Mouse (Mus musculus) liver, postnatal 0 days (tissue): ENCODE results near the gene Dnajc16. TPM values are rescaled to one million over a fixed set of nuclear protein-coding genes. Genes with fewer than 3 reads are reported as not detected.

ENCODE experiments used
- ATAC-seq: fragments of 200-750 bp; cut with Nextera tagmentation; 2 replicates; pipeline ENCODE4 v1.8.0; 2017; ENCODE audit warnings: mild to moderate bottlenecking, moderate library complexity
- DNase-seq: peaks from one replicate; pipeline ENCODE4 v3.0.0-alpha.2; 2016
- H3K27ac ChIP-seq: fragments of 300-500 bp; sonication (generic); 2 replicates; pipeline ENCODE4 v1.5.1; 2014; ENCODE audit warnings: antibody characterized with exemption, moderate library complexity, mild to moderate bottlenecking, low read depth
- H3K27me3 ChIP-seq: fragments of 300-500 bp; sonication (generic); 2 replicates; pipeline ENCODE4 v1.6.1; 2014; ENCODE audit warnings: low read length, control low read depth, mixed read lengths; ENCODE audit not compliant: insufficient read depth
- H3K36me3 ChIP-seq: fragments of 300-500 bp; sonication (generic); replicated peaks from 2 replicates; pipeline ENCODE4 v1.6.1; 2014; ENCODE audit warnings: mild to moderate bottlenecking, control low read depth, low read length, moderate library complexity, mixed read lengths; ENCODE audit not compliant: insufficient read depth
- H3K4me1 ChIP-seq: fragments of 300-500 bp; sonication (generic); 2 replicates; pipeline ENCODE4 v1.6.1; 2014; ENCODE audit warnings: antibody characterized with exemption, mild to moderate bottlenecking, control low read depth; ENCODE audit not compliant: insufficient read depth
- H3K4me2 ChIP-seq: fragments of 300-500 bp; sonication (generic); 2 replicates; pipeline ENCODE4 v1.6.1; 2014; ENCODE audit warnings: low read depth, mild to moderate bottlenecking, low read length, moderate library complexity, mixed read lengths
- H3K4me3 ChIP-seq: fragments of 300-500 bp; sonication (generic); 2 replicates; pipeline ENCODE4 v1.5.1; 2014; ENCODE audit warnings: low read depth, low read length
- H3K9ac ChIP-seq: fragments of 300-500 bp; sonication (generic); replicated peaks from 2 replicates; pipeline ENCODE4 v1.6.1; 2014; ENCODE audit warnings: mild to moderate bottlenecking, moderate library complexity
- H3K9me3 ChIP-seq: fragments of 300-500 bp; sonication (generic); 2 replicates; pipeline ENCODE4 v1.6.1; 2016; ENCODE audit warnings: mild to moderate bottlenecking, control low read depth, low read length, mixed read lengths
- CTCF ChIP-seq: sonication (generic); IDR thresholded peaks from 2 replicates; pipeline ENCODE4 v1.5.1; 2016; ENCODE audit warnings: antibody characterized with exemption, low read depth
- EP300 ChIP-seq: IDR thresholded peaks from 2 replicates; pipeline ENCODE4 v1.6.1; 2016; ENCODE audit warnings: antibody characterized with exemption, low read depth, mild to moderate bottlenecking
- WGBS: fragments of 180-500 bp; shearing (Covaris S2); extraction: QIAGEN DNeasy Blood & Tissue Kit; methylation state at CpG from one replicate; pipeline ENCODE4 v1.1.7; 2014; ENCODE audit not compliant: insufficient replicate concordance; 5-methylcytosine and 5-hydroxymethylcytosine counted together
- polyA plus RNA-seq: library from polyadenylated mRNA; unstranded; fragments of >200 nt; fragmentation: Nextera tagmentation; extraction: Ambion mirVana; gene quantifications from 2 replicates; pipeline ENCODE4 v1.2.1, GENCODE M21; 2015

Dnajc16 gene
- polyA plus RNA-seq, 1 experiment from 2014 or later, result 2.7 TPM

GRCm38 (mm10) chr4:141827401-141827800 lies 36.7 kb upstream of the Dnajc16 start:
- DNase-seq (no peak), ATAC-seq (no peak)
- H3K4me3 ChIP-seq, result no peak overlapping the region
- H3K36me3 ChIP-seq, result no peaks in the 10 kb centered on the region
- no peak overlapping the region for H3K4me2 ChIP-seq
- no peak overlapping the region for H3K27ac ChIP-seq
- TF ChIP-seq CTCF (no peak), EP300 (no peak)
- peaks cover 4% of the 10 kb centered on the region; the same call in 1 of the 2 replicates for H3K4me1 ChIP-seq
- WGBS, result 90% methylated on average over 2 of the region's 2 CpGs
- H3K9me3 ChIP-seq, result no peaks in the 10 kb centered on the region
- no peak overlapping the region for H3K9ac ChIP-seq
- no peaks in the 10 kb centered on the region for H3K27me3 ChIP-seq

- 56% methylated on average over 5 of the region's 5 CpGs for WGBS
- no peak within 1 kb of the TSS for H3K4me3 ChIP-seq
- H3K27ac ChIP-seq, result no peak within 1 kb of the TSS
- ATAC-seq, result no peak
- no peak for DNase-seq
- no peaks in the 10 kb centered on the region for H3K27me3 ChIP-seq
- TF ChIP-seq CTCF (no peak), EP300 (no peak)
- H3K36me3 ChIP-seq, result no peaks in the 10 kb centered on the region
- no peaks in the 10 kb centered on the region for H3K9me3 ChIP-seq
- H3K4me1 ChIP-seq, result peaks cover 5% of the 10 kb centered on the region; the same call in 1 of the 2 replicates
- no peak within 1 kb of the TSS for H3K4me2 ChIP-seq
- no peak within 1 kb of the TSS for H3K9ac ChIP-seq
Measured at GRCm38 (mm10) chr4:141826060-141826459, 35.3 kb upstream of the Dnajc16 start, which contains the start of gene Cela2a. Cela2a (minus strand) TSS chr4:141826160.

- H3K36me3 ChIP-seq, result no peaks in the 10 kb centered on the region
- peaks cover 5% of the 10 kb centered on the region; the same call in 1 of the 2 replicates for H3K4me1 ChIP-seq
- no peaks in the 10 kb centered on the region for H3K27me3 ChIP-seq
- 42% methylated on average over 3 of the region's 3 CpGs for WGBS
- no peak overlapping the region for H3K4me3 ChIP-seq
- peak; percentile 94 for ATAC-seq
- DNase-seq, result peak; percentile 84
- peak overlapping the region; percentile 67 for H3K27ac ChIP-seq
- H3K4me2 ChIP-seq, result no peak overlapping the region
- TF ChIP-seq CTCF (no peak), EP300 (no peak)
- no peak overlapping the region for H3K9ac ChIP-seq
- no peaks in the 10 kb centered on the region for H3K9me3 ChIP-seq
Measured at GRCm38 (mm10) chr4:141822979-141823378, 32.2 kb upstream of the Dnajc16 start.

GRCm38 (mm10) chr4:141822089-141822488 lies 31.4 kb upstream of the Dnajc16 start:
- WGBS, result 75% methylated on average over 10 of the region's 10 CpGs
- TF ChIP-seq EP300 (no peak), CTCF (peak; percentile 43)

GRCm38 (mm10) chr4:141821178-141821577 lies 30.4 kb upstream of the Dnajc16 start:
- Histone ChIP-seq H3K4me2 (no peak overlapping the region), H3K9me3 (no peaks in the 10 kb centered on the region), H3K4me3 (no peak overlapping the region), H3K9ac (no peak overlapping the region), H3K27ac (no peak overlapping the region), H3K4me1 (peaks cover 5% of the 10 kb centered on the region; the same call in 1 of the 2 replicates), H3K36me3 (no peaks in the 10 kb centered on the region), H3K27me3 (no peaks in the 10 kb centered on the region)
- TF ChIP-seq CTCF (no peak), EP300 (no peak)
- ATAC-seq, result no peak
- WGBS, result 63% methylated on average over 3 of the region's 3 CpGs
- no peak for DNase-seq

More at GRCm38 (mm10) chr4:141822089-141822488, 31.4 kb upstream of the Dnajc16 start:
- DNase-seq (peak; percentile 33), ATAC-seq (no peak)
- Histone ChIP-seq H3K27ac (no peak overlapping the region), H3K4me3 (no peak overlapping the region), H3K9me3 (no peaks in the 10 kb centered on the region), H3K4me2 (no peak overlapping the region), H3K4me1 (peaks cover 5% of the 10 kb centered on the region; the same call in 1 of the 2 replicates), H3K9ac (no peak overlapping the region), H3K27me3 (no peaks in the 10 kb centered on the region), H3K36me3 (no peaks in the 10 kb centered on the region)

- no peak for TF ChIP-seq EP300
- no peak for TF ChIP-seq CTCF
- 85% methylated on average over 7 of the region's 7 CpGs for WGBS
- no peak for ATAC-seq
Measured at GRCm38 (mm10) chr4:141819316-141819715, 28.6 kb upstream of the Dnajc16 start.

GRCm38 (mm10) chr4:141818861-141819260 lies 28.1 kb upstream of the Dnajc16 start:
- no peak overlapping the region for H3K4me3 ChIP-seq
- TF ChIP-seq EP300 (no peak), CTCF (no peak)
- no peak for DNase-seq
- H3K36me3 ChIP-seq, result peaks cover 2% of the 10 kb centered on the region; the same call in 1 of the 2 replicates
- 87% methylated on average over 13 of the region's 13 CpGs for WGBS
- H3K27me3 ChIP-seq, result no peaks in the 10 kb centered on the region
- no peak overlapping the region for H3K9ac ChIP-seq
- no peaks in the 10 kb centered on the region for H3K9me3 ChIP-seq
- no peak overlapping the region for H3K27ac ChIP-seq
- H3K4me1 ChIP-seq, result peaks cover 5% of the 10 kb centered on the region; the same call in 1 of the 2 replicates
- no peak for ATAC-seq
- no peak overlapping the region for H3K4me2 ChIP-seq

More at GRCm38 (mm10) chr4:141819316-141819715, 28.6 kb upstream of the Dnajc16 start:
- Histone ChIP-seq H3K9ac (no peak overlapping the region), H3K4me3 (no peak overlapping the region), H3K4me1 (peaks cover 5% of the 10 kb centered on the region; the same call in 1 of the 2 replicates), H3K27ac (no peak overlapping the region), H3K27me3 (no peaks in the 10 kb centered on the region), H3K36me3 (no peaks in the 10 kb centered on the region), H3K4me2 (no peak overlapping the region), H3K9me3 (no peaks in the 10 kb centered on the region)
- DNase-seq, result no peak
